Mouse (Mus musculus) liver, postnatal 0 days (tissue): ENCODE results near the gene R3hcc1l.

Experiments used
- CTCF ChIP-seq: sonication (generic); IDR thresholded peaks from 2 replicates; pipeline ENCODE4 v1.5.1; 2016; ENCODE audit warnings: antibody characterized with exemption, low read depth
- EP300 ChIP-seq: IDR thresholded peaks from 2 replicates; pipeline ENCODE4 v1.6.1; 2016; ENCODE audit warnings: antibody characterized with exemption, low read depth, mild to moderate bottlenecking

GRCm38 (mm10) chr19:42540649-42541048 lies 22.1 kb downstream of the R3hcc1l start:
- TF ChIP-seq CTCF (no peak), EP300 (no peak)
